ENCODE assay signal across 8 mouse cellular contexts in genomic region chr5:129000706-129001468, GRCm38 (mm10). TPM values are rescaled to one million over a fixed set of nuclear protein-coding genes. Genes with fewer than 3 reads are reported as not detected.
DNase-seq lines count a peak whose midpoint lies in the region; ATAC-seq lines count a peak whose summit lies in the region.

No protein-coding gene starts in this region.

- ATAC-seq in forebrain, embryonic 11.5 days (replicated peaks; ENCODE audit: low FRiP score): no peak
- ATAC-seq in liver, embryonic 13.5 days (ENCODE audit: low read depth): peak; percentile 93

- H3K4me2 ChIP-seq in forebrain, embryonic 11.5 days (ENCODE audit: low read depth, low read length, severe bottlenecking): no peak overlapping the region
- peak overlapping the region; percentile 97 for H3K4me2 ChIP-seq in liver, embryonic 13.5 days

- H3K36me3 ChIP-seq in forebrain, embryonic 10.5 days (replicated peaks): peaks cover 43% of the 10 kb centered on the region
- no peaks in the 10 kb centered on the region; the same call in 1 of the 2 replicates for H3K36me3 ChIP-seq in forebrain, embryonic 11.5 days (ENCODE audit: control insufficient read depth, insufficient read depth, low read length)
- peaks cover 29% of the 10 kb centered on the region for H3K36me3 ChIP-seq in embryonic facial prominence, embryonic 10.5 days (replicated peaks)
- H3K36me3 ChIP-seq in liver, embryonic 13.5 days: peaks cover 76% of the 10 kb centered on the region

- H3K4me3 ChIP-seq in forebrain, embryonic 10.5 days: no peak overlapping the region
- H3K4me3 ChIP-seq in forebrain, embryonic 11.5 days (ENCODE audit: low read depth, low read length): no peak overlapping the region
- H3K4me3 ChIP-seq in embryonic facial prominence, embryonic 10.5 days: no peak overlapping the region
- peak overlapping the region; percentile 39 for H3K4me3 ChIP-seq in liver, embryonic 13.5 days (replicated peaks)

- H3K27me3 ChIP-seq in forebrain, embryonic 10.5 days (ENCODE audit: poor library complexity, severe bottlenecking): no peaks in the 10 kb centered on the region
- H3K27me3 ChIP-seq in forebrain, embryonic 11.5 days (ENCODE audit: control insufficient read depth, insufficient read depth, low read length): no peaks in the 10 kb centered on the region
- H3K27me3 ChIP-seq in embryonic facial prominence, embryonic 10.5 days (replicated peaks; ENCODE audit: low read depth, poor library complexity, severe bottlenecking): no peaks in the 10 kb centered on the region
- no peaks in the 10 kb centered on the region for H3K27me3 ChIP-seq in liver, embryonic 13.5 days

- no peak overlapping the region for H3K9ac ChIP-seq in forebrain, embryonic 11.5 days (ENCODE audit: low read length)
- peak overlapping the region; percentile 74 for H3K9ac ChIP-seq in liver, embryonic 13.5 days

- H3K9me3 ChIP-seq in forebrain, embryonic 10.5 days: no peaks in the 10 kb centered on the region
- H3K9me3 ChIP-seq in forebrain, embryonic 11.5 days (ENCODE audit: control insufficient read depth, low read length): no peaks in the 10 kb centered on the region
- H3K9me3 ChIP-seq in embryonic facial prominence, embryonic 10.5 days: no peaks in the 10 kb centered on the region
- no peaks in the 10 kb centered on the region for H3K9me3 ChIP-seq in liver, embryonic 13.5 days (replicated peaks)

- WGBS in forebrain, embryonic 10.5 days: 43% methylated on average over 8 of the region's 8 CpGs
- WGBS in forebrain, embryonic 11.5 days: 44% methylated on average over 8 of the region's 8 CpGs
- 35% methylated on average over 8 of the region's 8 CpGs for WGBS in embryonic facial prominence, embryonic 10.5 days
- 13% methylated on average over 8 of the region's 8 CpGs for WGBS in liver, embryonic 13.5 days (ENCODE audit: insufficient replicate concordance)

- peak overlapping the region; percentile 37 for H3K27ac ChIP-seq in forebrain, embryonic 10.5 days
- no peak overlapping the region for H3K27ac ChIP-seq in forebrain, embryonic 11.5 days (ENCODE audit: low read depth, low read length)
- H3K27ac ChIP-seq in embryonic facial prominence, embryonic 10.5 days (replicated peaks): no peak overlapping the region; the same call in 1 of the 2 replicates
- peak overlapping the region; percentile 91 for H3K27ac ChIP-seq in liver, embryonic 13.5 days

- no peak for DNase-seq in forebrain, embryonic 10.5 days (ENCODE audit: extremely low spot score, low spot score)
- no peak for DNase-seq in forebrain, embryonic 11.5 days (ENCODE audit: low spot score)
- peak; percentile 60 for DNase-seq in 416B (ENCODE audit: low read depth)
- peak; percentile 32 for DNase-seq in embryonic facial prominence, embryonic 10.5 days (ENCODE audit: low spot score)
- peak; percentile 86 for DNase-seq in liver, embryonic 13.5 days
- DNase-seq in right cerebral cortex, adult 2 months (ENCODE audit: low spot score in 2 of 2): no peak
- DNase-seq in retina, embryonic 14.5 days (ENCODE audit: low spot score): no peak
- DNase-seq in thymus, postnatal 14 days: no peak

- peaks cover 28% of the 10 kb centered on the region for H3K4me1 ChIP-seq in forebrain, embryonic 10.5 days
- H3K4me1 ChIP-seq in forebrain, embryonic 11.5 days (replicated peaks; ENCODE audit: control insufficient read depth, insufficient read depth, low read length): no peaks in the 10 kb centered on the region
- H3K4me1 ChIP-seq in embryonic facial prominence, embryonic 10.5 days: peaks cover 32% of the 10 kb centered on the region
- H3K4me1 ChIP-seq in liver, embryonic 13.5 days (replicated peaks): peaks cover 77% of the 10 kb centered on the region

RNA-seq across cellular contexts. Expression of gene Stx2, which starts 7.5 kb away (rescaled TPM):
- 24.9 and 25.3 TPM in 2 replicates for polyA plus RNA-seq in forebrain, embryonic 10.5 days (2016; fragmentation: Nextera tagmentation; extraction: Ambion mirVana)
- polyA plus RNA-seq in forebrain, embryonic 11.5 days (2014; fragmentation: Nextera tagmentation; extraction: Ambion mirVana): 29.6 and 32.3 TPM in 2 replicates
- 22.2 and 24.9 TPM in 2 replicates for polyA plus RNA-seq in embryonic facial prominence, embryonic 10.5 days (2016; fragmentation: Nextera tagmentation; extraction: Ambion mirVana)
- polyA plus RNA-seq in liver, embryonic 13.5 days (2015; fragmentation: Nextera tagmentation; extraction: Ambion mirVana): 78.6 and 94.8 TPM in 2 replicates

RNA-seq across cellular contexts. Expression of gene Ran, which starts 19.0 kb away (rescaled TPM):
- 1,091 and 1,094 TPM in 2 replicates for polyA plus RNA-seq in forebrain, embryonic 10.5 days (2016; fragmentation: Nextera tagmentation; extraction: Ambion mirVana)
- 917 and 946 TPM in 2 replicates for polyA plus RNA-seq in forebrain, embryonic 11.5 days (2014; fragmentation: Nextera tagmentation; extraction: Ambion mirVana)
- 958 and 1,014 TPM in 2 replicates for polyA plus RNA-seq in embryonic facial prominence, embryonic 10.5 days (2016; fragmentation: Nextera tagmentation; extraction: Ambion mirVana)
- 634 and 723 TPM in 2 replicates for polyA plus RNA-seq in liver, embryonic 13.5 days (2015; fragmentation: Nextera tagmentation; extraction: Ambion mirVana)

RNA-seq across cellular contexts. Expression of gene Rimbp2, which starts 47.6 kb away (rescaled TPM):
- 0.27 and 0.70 TPM in 2 replicates for polyA plus RNA-seq in forebrain, embryonic 10.5 days (2016; fragmentation: Nextera tagmentation; extraction: Ambion mirVana)
- polyA plus RNA-seq in forebrain, embryonic 11.5 days (2014; fragmentation: Nextera tagmentation; extraction: Ambion mirVana): 0.44 and 0.95 TPM in 2 replicates
- polyA plus RNA-seq in embryonic facial prominence, embryonic 10.5 days (2016; fragmentation: Nextera tagmentation; extraction: Ambion mirVana): 0.33 and 0.42 TPM in 2 replicates
- not detected in 2 replicates for polyA plus RNA-seq in liver, embryonic 13.5 days (2015; fragmentation: Nextera tagmentation; extraction: Ambion mirVana)

Comparison
In these comparisons a context has a peak if more than half of its experiments do, and no peak if none do; other contexts are left out.
1. H3K27ac ChIP-seq: peak in forebrain, embryonic 10.5 days (single experiment) and liver, embryonic 13.5 days (single experiment); none in forebrain, embryonic 11.5 days (single experiment) and embryonic facial prominence, embryonic 10.5 days (single experiment).
2. DNase-seq: peak in 416B (single experiment), embryonic facial prominence, embryonic 10.5 days (single experiment) and liver, embryonic 13.5 days (single experiment); none in forebrain, embryonic 10.5 days (single experiment), forebrain, embryonic 11.5 days (single experiment), right cerebral cortex, adult 2 months (0 of 2), retina, embryonic 14.5 days (single experiment) and thymus, postnatal 14 days (single experiment).